Mouse (Mus musculus) neural tube, embryonic 11.5 days (tissue): ENCODE data around the gene Tedc2. TPM values are rescaled to one million over a fixed set of nuclear protein-coding genes. Genes with fewer than 3 reads are reported as not detected.

Source experiments
- ATAC-seq: fragments of 200-750 bp; cut with Nextera tagmentation; 2 replicates; pipeline ENCODE4 v1.8.0; 2017; ENCODE audit warnings: moderate number of reproducible peaks, mild to moderate bottlenecking, moderate TSS enrichment, moderate library complexity; ENCODE audit not compliant: insufficient read depth, low FRiP score, low TSS enrichment
- DNase-seq: peaks from one replicate; pipeline ENCODE4 v3.0.0-alpha.2; 2015; ENCODE audit warnings: low spot score
- H3K27ac ChIP-seq: fragments of 300-500 bp; sonication (generic); 2 replicates; pipeline ENCODE4 v1.5.1; 2014; ENCODE audit warnings: low read depth, mild to moderate bottlenecking, low read length
- H3K27me3 ChIP-seq: fragments of 300-500 bp; sonication (generic); 2 replicates; pipeline ENCODE4 v1.6.1; 2014; ENCODE audit warnings: mild to moderate bottlenecking, low read length, mixed read lengths; ENCODE audit not compliant: control insufficient read depth, insufficient read depth
- H3K36me3 ChIP-seq: fragments of 300-500 bp; sonication (generic); 2 replicates; pipeline ENCODE4 v1.6.1; 2014; ENCODE audit warnings: mild to moderate bottlenecking, low read length, moderate library complexity, mixed read lengths; ENCODE audit not compliant: control insufficient read depth, insufficient read depth
- H3K4me1 ChIP-seq: fragments of 300-500 bp; sonication (generic); 2 replicates; pipeline ENCODE4 v1.6.1; 2014; ENCODE audit warnings: low read length, mixed read lengths; ENCODE audit not compliant: control insufficient read depth, insufficient read depth
- H3K4me2 ChIP-seq: fragments of 300-500 bp; sonication (generic); 2 replicates; pipeline ENCODE4 v1.6.1; 2014; ENCODE audit warnings: low read depth, mild to moderate bottlenecking, moderate library complexity
- H3K4me3 ChIP-seq: fragments of 300-500 bp; sonication (generic); 2 replicates; pipeline ENCODE4 v1.5.1; 2014; ENCODE audit warnings: low read depth, low read length
- H3K9ac ChIP-seq: fragments of 300-500 bp; sonication (generic); 2 replicates; pipeline ENCODE4 v1.6.1; 2014; ENCODE audit warnings: mild to moderate bottlenecking, low read length
- H3K9me3 ChIP-seq: fragments of 300-500 bp; sonication (generic); 2 replicates; pipeline ENCODE4 v1.6.1; 2016; ENCODE audit warnings: low read length; ENCODE audit not compliant: control insufficient read depth
- WGBS: fragments of 180-500 bp; shearing (Covaris S2); extraction: QIAGEN DNeasy Blood & Tissue Kit; methylation state at CpG from one replicate; pipeline ENCODE4 v1.1.7; 2014; 5-methylcytosine and 5-hydroxymethylcytosine counted together
- polyA plus RNA-seq: library from polyadenylated mRNA; unstranded; fragments of >200 nt; fragmentation: Nextera tagmentation; extraction: Ambion mirVana; gene quantifications from 2 replicates; pipeline ENCODE4 v1.2.1, GENCODE M21; 2014

The Tedc2 gene
- polyA plus RNA-seq, 1 experiment from 2014 or later = 18.3 TPM

- H3K27me3 ChIP-seq = no peaks in the 10 kb centered on the region
- no peak overlapping the region for H3K9ac ChIP-seq
- H3K4me1 ChIP-seq = peaks cover 9% of the 10 kb centered on the region
- H3K27ac ChIP-seq = no peak overlapping the region
- H3K4me2 ChIP-seq = no peak overlapping the region
- H3K4me3 ChIP-seq = no peak overlapping the region
- ATAC-seq (no peak), DNase-seq (no peak)
- no peaks in the 10 kb centered on the region for H3K9me3 ChIP-seq
- peaks cover 35% of the 10 kb centered on the region for H3K36me3 ChIP-seq
- 90% methylated on average over 10 of the region's 10 CpGs for WGBS
Observed at GRCm38 (mm10) chr17:24224741-24225140, 4.1 kb upstream of the Tedc2 start.

DNA sequence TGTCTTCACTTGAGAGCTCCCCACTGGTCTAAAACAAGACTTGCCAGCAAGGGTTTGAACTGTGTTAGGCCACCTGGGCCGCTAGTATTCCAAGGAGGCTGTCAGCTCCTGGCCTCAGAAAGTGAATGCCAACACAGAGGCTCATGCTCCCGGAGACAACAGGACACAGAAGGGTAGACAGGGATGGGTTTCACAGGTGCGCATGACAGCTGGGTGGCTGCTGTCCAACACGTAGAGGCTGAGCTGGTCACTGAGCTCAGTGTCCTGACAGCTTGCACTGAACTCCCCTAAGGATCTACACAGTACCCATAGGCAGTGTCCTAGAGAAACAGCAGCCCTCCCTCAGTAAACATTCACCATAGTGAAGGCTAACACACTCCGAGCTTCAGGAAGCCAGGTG lies 2.9 kb upstream of the Tedc2 start:
- H3K4me2 ChIP-seq = no peak overlapping the region
- H3K9me3 ChIP-seq = no peaks in the 10 kb centered on the region
- no peak overlapping the region for H3K4me3 ChIP-seq
- ATAC-seq (no peak), DNase-seq (no peak)
- 95% methylated on average over 5 of the region's 5 CpGs for WGBS
- H3K27me3 ChIP-seq = no peaks in the 10 kb centered on the region
- H3K4me1 ChIP-seq = peaks cover 13% of the 10 kb centered on the region
- no peak overlapping the region for H3K27ac ChIP-seq
- H3K9ac ChIP-seq = no peak overlapping the region
- H3K36me3 ChIP-seq = peaks cover 31% of the 10 kb centered on the region

DNA sequence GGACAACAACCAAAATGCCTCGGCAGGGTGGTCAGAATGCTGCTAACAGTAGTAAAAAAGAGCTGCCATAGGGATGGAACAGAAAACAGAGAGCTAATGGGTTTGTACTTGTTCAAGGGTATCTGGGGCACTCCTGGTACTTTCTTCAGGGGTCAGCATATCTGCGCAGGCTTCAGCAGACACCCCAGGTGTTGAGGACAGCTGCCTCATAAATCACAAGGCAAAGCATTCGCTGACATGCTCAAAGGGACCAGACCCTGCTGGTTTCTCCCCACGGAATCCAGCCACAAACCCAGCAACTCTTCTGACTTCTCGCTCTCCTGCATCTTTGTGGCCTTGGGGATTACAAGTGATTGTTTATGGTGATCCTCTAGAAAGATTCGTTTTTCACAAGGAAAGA lies 2.0 kb upstream of the Tedc2 start:
- DNase-seq (no peak), ATAC-seq (no peak)
- no peak overlapping the region for H3K9ac ChIP-seq
- no peak overlapping the region for H3K27ac ChIP-seq
- H3K4me3 ChIP-seq = no peak overlapping the region
- H3K27me3 ChIP-seq = no peaks in the 10 kb centered on the region
- H3K4me2 ChIP-seq = no peak overlapping the region
- peaks cover 13% of the 10 kb centered on the region for H3K4me1 ChIP-seq
- H3K36me3 ChIP-seq = peaks cover 27% of the 10 kb centered on the region
- H3K9me3 ChIP-seq = no peaks in the 10 kb centered on the region
- 77% methylated on average over 6 of the region's 6 CpGs for WGBS

- peaks cover 14% of the 10 kb centered on the region for H3K4me1 ChIP-seq
- H3K4me3 ChIP-seq = no peak overlapping the region
- no peak overlapping the region for H3K27ac ChIP-seq
- DNase-seq (no peak), ATAC-seq (no peak)
- no peaks in the 10 kb centered on the region for H3K9me3 ChIP-seq
- H3K9ac ChIP-seq = no peak overlapping the region
- no peak overlapping the region for H3K4me2 ChIP-seq
- 0 out of 2 replicates have a peak, but pooled peaks cover 2% of the 10 kb centered on the region for H3K36me3 ChIP-seq
- WGBS = 68% methylated on average over 4 of the region's 4 CpGs
- H3K27me3 ChIP-seq = no peaks in the 10 kb centered on the region
Observed at GRCm38 (mm10) chr17:24216836-24217235, 3.8 kb downstream of the Tedc2 start.

DNA sequence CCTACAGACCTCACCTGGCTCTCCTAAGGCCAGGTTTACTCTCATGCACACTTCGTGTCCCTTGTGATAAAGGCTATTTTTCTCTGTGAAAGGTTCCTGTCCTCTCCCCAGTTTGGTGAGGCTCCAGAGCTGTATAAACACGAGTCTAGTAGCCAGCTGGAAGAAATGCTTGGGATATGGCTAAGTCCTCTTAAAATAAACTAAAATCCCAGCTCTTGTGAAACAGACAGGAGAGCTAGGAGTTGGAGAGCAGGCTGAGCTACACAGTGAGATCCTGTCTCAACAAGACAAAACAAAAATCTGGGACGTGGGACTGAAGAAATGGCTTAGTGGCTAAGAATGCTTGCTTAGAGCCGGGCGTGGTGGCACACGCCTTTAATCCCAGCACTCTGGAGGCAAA lies 7.5 kb downstream of the Tedc2 start:
- ATAC-seq (no peak), DNase-seq (no peak)
- Histone ChIP-seq H3K27me3 (peaks cover 3% of the 10 kb centered on the region), H3K4me3 (no peak overlapping the region), H3K9ac (no peak overlapping the region), H3K36me3 (0 out of 2 replicates have a peak, but pooled peaks cover 2% of the 10 kb centered on the region), H3K4me1 (peaks cover 20% of the 10 kb centered on the region), H3K9me3 (no peaks in the 10 kb centered on the region), H3K27ac (no peak overlapping the region), H3K4me2 (no peak overlapping the region)
- 79% methylated on average over 6 of the region's 6 CpGs for WGBS

GRCm38 (mm10) chr17:24212441-24213018 lies 8.1 kb downstream of the Tedc2 start:
- no peak for ATAC-seq
- peak overlapping the region; percentile 97 for H3K4me2 ChIP-seq
- peaks cover 9% of the 10 kb centered on the region for H3K27me3 ChIP-seq
- 0 out of 2 replicates have a peak, but pooled peaks cover 2% of the 10 kb centered on the region for H3K36me3 ChIP-seq
- H3K9me3 ChIP-seq = no peaks in the 10 kb centered on the region
- peaks cover 26% of the 10 kb centered on the region for H3K4me1 ChIP-seq
- no peak for DNase-seq
- no peak overlapping the region for H3K9ac ChIP-seq
- H3K4me3 ChIP-seq = peak overlapping the region; percentile 44; the same call in 1 of the 2 replicates
- H3K27ac ChIP-seq = no peak overlapping the region
- WGBS = 30% methylated on average over 5 of the region's 5 CpGs

- Histone ChIP-seq H3K27me3 (peaks cover 15% of the 10 kb centered on the region), H3K4me1 (peaks cover 33% of the 10 kb centered on the region), H3K36me3 (0 out of 2 replicates have a peak, but pooled peaks cover 2% of the 10 kb centered on the region), H3K4me3 (peak overlapping the region; percentile 44), H3K27ac (peak overlapping the region; percentile 50; the same call in 1 of the 2 replicates), H3K9me3 (no peaks in the 10 kb centered on the region), H3K9ac (peak overlapping the region; percentile 75), H3K4me2 (peak overlapping the region; percentile 97)
- WGBS = 2% methylated on average over 37 of the region's 37 CpGs
- peak; percentile 75 for DNase-seq
- peak; percentile 51 for ATAC-seq
Observed at GRCm38 (mm10) chr17:24211631-24212440, 8.8 kb downstream of the Tedc2 start.

GRCm38 (mm10) chr17:24210591-24210990 lies 10.1 kb downstream of the Tedc2 start:
- no peak overlapping the region for H3K9ac ChIP-seq
- peaks cover 20% of the 10 kb centered on the region for H3K27me3 ChIP-seq
- DNase-seq (no peak), ATAC-seq (no peak)
- WGBS = 89% methylated on average over 3 of the region's 3 CpGs
- no peak overlapping the region for H3K27ac ChIP-seq
- peaks cover 41% of the 10 kb centered on the region for H3K4me1 ChIP-seq
- H3K4me3 ChIP-seq = no peak overlapping the region
- H3K9me3 ChIP-seq = no peaks in the 10 kb centered on the region
- H3K4me2 ChIP-seq = no peak overlapping the region
- 0 out of 2 replicates have a peak, but pooled peaks cover 2% of the 10 kb centered on the region for H3K36me3 ChIP-seq

GRCm38 (mm10) chr17:24209916-24210240 lies 10.8 kb downstream of the Tedc2 start:
- 77% methylated on average over 3 of the region's 3 CpGs for WGBS
- peak overlapping the region; percentile 93 for H3K4me2 ChIP-seq
- H3K4me3 ChIP-seq = peak overlapping the region; percentile 44; the same call in 1 of the 2 replicates
- DNase-seq (no peak), ATAC-seq (no peak)
- H3K36me3 ChIP-seq = no peaks in the 10 kb centered on the region
- H3K27ac ChIP-seq = peak overlapping the region; percentile 61; the same call in 1 of the 2 replicates
- H3K9me3 ChIP-seq = no peaks in the 10 kb centered on the region
- H3K4me1 ChIP-seq = peaks cover 41% of the 10 kb centered on the region
- peaks cover 20% of the 10 kb centered on the region for H3K27me3 ChIP-seq
- no peak overlapping the region; the same call in 1 of the 2 replicates for H3K9ac ChIP-seq
